Mouse (Mus musculus): Measurements from ENCODE around the gene Arhgef15. TPM values are rescaled to one million over a fixed set of nuclear protein-coding genes. Genes with fewer than 3 reads are reported as not detected.
"Not testable (repeated sequence)": the region's sequence is repeated elsewhere in the genome, so short reads cannot be mapped to it uniquely, and the experiment has no call there.

Arhgef15 gene
- polyA plus RNA-seq (2014; fragmentation: Nextera tagmentation; extraction: Ambion mirVana) = 6.8 and 6.9 TPM in 2 replicates

- DNase-seq (ENCODE audit: low spot score) (no peak), ATAC-seq (ENCODE audit: insufficient read depth, low FRiP score, low TSS enrichment) (no peak)
- H3K4me3 ChIP-seq (ENCODE audit: low read depth, low read length) = 0 out of 2 replicates have a peak within 1 kb of the TSS, but pooled peaks have one; percentile 2
- H3K4me1 ChIP-seq (ENCODE audit: control insufficient read depth, insufficient read depth, low read length) = no peaks in the 10 kb centered on the region
- H3K9me3 ChIP-seq (ENCODE audit: control insufficient read depth, low read length) = no peaks in the 10 kb centered on the region
- H3K27me3 ChIP-seq (ENCODE audit: control insufficient read depth, insufficient read depth, low read length) = peaks cover 17% of the 10 kb centered on the region
- H3K27ac ChIP-seq (ENCODE audit: low read depth, low read length) = no peak within 1 kb of the TSS
- H3K9ac ChIP-seq (ENCODE audit: low read length) = no peak within 1 kb of the TSS; the same call in 1 of the 2 replicates
- H3K36me3 ChIP-seq (ENCODE audit: control insufficient read depth, insufficient read depth, low read length) = no peaks in the 10 kb centered on the region
- WGBS = 37% methylated on average over 8 of the region's 8 CpGs
- H3K4me2 ChIP-seq (ENCODE audit: low read depth) = no peak within 1 kb of the TSS
These were observed at the start of gene Arhgef15 for GRCm38 (mm10) chr11:68957308-68957707. Arhgef15 (minus strand) TSS chr11:68957480.

- not testable (repeated sequence) for H3K27ac ChIP-seq (ENCODE audit: low read depth, low read length); ATAC-seq (ENCODE audit: insufficient read depth, low FRiP score, low TSS enrichment)
These were observed 49.3 kb upstream of the Arhgef15 start for GRCm38 (mm10) chr11:69006575-69006974.

GRCm38 (mm10) chr11:69005193-69005592 lies 47.9 kb upstream of the Arhgef15 start:
- Histone ChIP-seq H3K4me3 (ENCODE audit: low read depth, low read length) (no peak overlapping the region), H3K9me3 (ENCODE audit: control insufficient read depth, low read length) (no peaks in the 10 kb centered on the region), H3K9ac (ENCODE audit: low read length) (no peak overlapping the region), H3K27me3 (ENCODE audit: control insufficient read depth, insufficient read depth, low read length) (no peaks in the 10 kb centered on the region), H3K4me1 (ENCODE audit: control insufficient read depth, insufficient read depth, low read length) (peaks cover 4% of the 10 kb centered on the region; the same call in 1 of the 2 replicates), H3K27ac (ENCODE audit: low read depth, low read length) (no peak overlapping the region), H3K36me3 (ENCODE audit: control insufficient read depth, insufficient read depth, low read length) (peaks cover 12% of the 10 kb centered on the region), H3K4me2 (ENCODE audit: low read depth) (no peak overlapping the region)
- WGBS = 89% methylated on average over 7 of the region's 7 CpGs
- no peak for DNase-seq (ENCODE audit: low spot score)
- ATAC-seq (ENCODE audit: insufficient read depth, low FRiP score, low TSS enrichment) = no peak

More at GRCm38 (mm10) chr11:69006575-69006974, 49.3 kb upstream of the Arhgef15 start:
- not testable (repeated sequence) for H3K4me2 ChIP-seq (ENCODE audit: low read depth); H3K9me3 ChIP-seq (ENCODE audit: control insufficient read depth, low read length); H3K36me3 ChIP-seq (ENCODE audit: control insufficient read depth, insufficient read depth, low read length); H3K27me3 ChIP-seq (ENCODE audit: control insufficient read depth, insufficient read depth, low read length); H3K4me3 ChIP-seq (ENCODE audit: low read depth, low read length); H3K4me1 ChIP-seq (ENCODE audit: control insufficient read depth, insufficient read depth, low read length); H3K9ac ChIP-seq (ENCODE audit: low read length); DNase-seq (ENCODE audit: low spot score)

GRCm38 (mm10) chr11:69003592-69003991 lies 46.3 kb upstream of the Arhgef15 start:
- Histone ChIP-seq H3K9me3 (ENCODE audit: control insufficient read depth, low read length) (no peaks in the 10 kb centered on the region), H3K4me3 (ENCODE audit: low read depth, low read length) (no peak overlapping the region), H3K4me1 (ENCODE audit: control insufficient read depth, insufficient read depth, low read length) (peaks cover 4% of the 10 kb centered on the region; the same call in 1 of the 2 replicates), H3K27me3 (ENCODE audit: control insufficient read depth, insufficient read depth, low read length) (no peaks in the 10 kb centered on the region), H3K36me3 (ENCODE audit: control insufficient read depth, insufficient read depth, low read length) (peaks cover 18% of the 10 kb centered on the region), H3K4me2 (ENCODE audit: low read depth) (no peak overlapping the region), H3K27ac (ENCODE audit: low read depth, low read length) (no peak overlapping the region), H3K9ac (ENCODE audit: low read length) (no peak overlapping the region)
- WGBS = 76% methylated on average over 4 of the region's 4 CpGs
- DNase-seq (ENCODE audit: low spot score) (no peak), ATAC-seq (ENCODE audit: insufficient read depth, low FRiP score, low TSS enrichment) (no peak)

GRCm38 (mm10) chr11:69002782-69003181 lies 45.5 kb upstream of the Arhgef15 start:
- not testable (repeated sequence) for H3K4me2 ChIP-seq (ENCODE audit: low read depth); H3K27me3 ChIP-seq (ENCODE audit: control insufficient read depth, insufficient read depth, low read length); H3K9ac ChIP-seq (ENCODE audit: low read length); H3K9me3 ChIP-seq (ENCODE audit: control insufficient read depth, low read length); DNase-seq (ENCODE audit: low spot score); H3K27ac ChIP-seq (ENCODE audit: low read depth, low read length); ATAC-seq (ENCODE audit: insufficient read depth, low FRiP score, low TSS enrichment); H3K4me3 ChIP-seq (ENCODE audit: low read depth, low read length); H3K4me1 ChIP-seq (ENCODE audit: control insufficient read depth, insufficient read depth, low read length)
- peaks cover 19% of the 10 kb centered on the region for H3K36me3 ChIP-seq (ENCODE audit: control insufficient read depth, insufficient read depth, low read length)
- WGBS = 93% methylated on average over 4 of the region's 4 CpGs

GRCm38 (mm10) chr11:68997080-68997479 lies 39.8 kb upstream of the Arhgef15 start:
- no peaks in the 10 kb centered on the region for H3K9me3 ChIP-seq (ENCODE audit: control insufficient read depth, low read length)
- H3K4me1 ChIP-seq (ENCODE audit: control insufficient read depth, insufficient read depth, low read length) = no peaks in the 10 kb centered on the region
- H3K9ac ChIP-seq (ENCODE audit: low read length) = no peak overlapping the region
- DNase-seq (ENCODE audit: low spot score) = no peak
- H3K27ac ChIP-seq (ENCODE audit: low read depth, low read length) = no peak overlapping the region
- no peak overlapping the region for H3K4me2 ChIP-seq (ENCODE audit: low read depth)
- 96% methylated on average over 4 of the region's 4 CpGs for WGBS
- H3K4me3 ChIP-seq (ENCODE audit: low read depth, low read length) = no peak overlapping the region
- peaks cover 40% of the 10 kb centered on the region for H3K36me3 ChIP-seq (ENCODE audit: control insufficient read depth, insufficient read depth, low read length)
- no peak for ATAC-seq (ENCODE audit: insufficient read depth, low FRiP score, low TSS enrichment)
- no peaks in the 10 kb centered on the region for H3K27me3 ChIP-seq (ENCODE audit: control insufficient read depth, insufficient read depth, low read length)

- DNase-seq (ENCODE audit: low spot score) = no peak
- Histone ChIP-seq H3K4me3 (ENCODE audit: low read depth, low read length) (no peak overlapping the region), H3K9ac (ENCODE audit: low read length) (no peak overlapping the region), H3K4me1 (ENCODE audit: control insufficient read depth, insufficient read depth, low read length) (no peaks in the 10 kb centered on the region), H3K27ac (ENCODE audit: low read depth, low read length) (no peak overlapping the region), H3K4me2 (ENCODE audit: low read depth) (no peak overlapping the region), H3K27me3 (ENCODE audit: control insufficient read depth, insufficient read depth, low read length) (no peaks in the 10 kb centered on the region), H3K9me3 (ENCODE audit: control insufficient read depth, low read length) (no peaks in the 10 kb centered on the region), H3K36me3 (ENCODE audit: control insufficient read depth, insufficient read depth, low read length) (peaks cover 48% of the 10 kb centered on the region)
- WGBS = 96% methylated on average over 3 of the region's 3 CpGs
- no peak for ATAC-seq (ENCODE audit: insufficient read depth, low FRiP score, low TSS enrichment)
These were observed 37.1 kb upstream of the Arhgef15 start for GRCm38 (mm10) chr11:68994377-68994776.

- no peak overlapping the region for H3K4me3 ChIP-seq (ENCODE audit: low read depth, low read length)
- 89% methylated on average over 7 of the region's 7 CpGs for WGBS
- H3K4me1 ChIP-seq (ENCODE audit: control insufficient read depth, insufficient read depth, low read length) = no peaks in the 10 kb centered on the region
- H3K27me3 ChIP-seq (ENCODE audit: control insufficient read depth, insufficient read depth, low read length) = no peaks in the 10 kb centered on the region
- H3K27ac ChIP-seq (ENCODE audit: low read depth, low read length) = no peak overlapping the region
- H3K4me2 ChIP-seq (ENCODE audit: low read depth) = no peak overlapping the region
- ATAC-seq (ENCODE audit: insufficient read depth, low FRiP score, low TSS enrichment) (no peak), DNase-seq (ENCODE audit: low spot score) (no peak)
- no peak overlapping the region for H3K9ac ChIP-seq (ENCODE audit: low read length)
- no peaks in the 10 kb centered on the region for H3K9me3 ChIP-seq (ENCODE audit: control insufficient read depth, low read length)
- peaks cover 48% of the 10 kb centered on the region for H3K36me3 ChIP-seq (ENCODE audit: control insufficient read depth, insufficient read depth, low read length)
These were observed 35.8 kb upstream of the Arhgef15 start for GRCm38 (mm10) chr11:68993122-68993521.

- no peaks in the 10 kb centered on the region for H3K9me3 ChIP-seq (ENCODE audit: control insufficient read depth, low read length)
- 92% methylated on average over 17 of the region's 17 CpGs for WGBS
- ATAC-seq (ENCODE audit: insufficient read depth, low FRiP score, low TSS enrichment) (no peak), DNase-seq (ENCODE audit: low spot score) (no peak)
- no peak overlapping the region for H3K4me2 ChIP-seq (ENCODE audit: low read depth)
- no peak overlapping the region for H3K4me3 ChIP-seq (ENCODE audit: low read depth, low read length)
- no peak overlapping the region for H3K27ac ChIP-seq (ENCODE audit: low read depth, low read length)
- H3K27me3 ChIP-seq (ENCODE audit: control insufficient read depth, insufficient read depth, low read length) = no peaks in the 10 kb centered on the region
- H3K9ac ChIP-seq (ENCODE audit: low read length) = no peak overlapping the region
- peaks cover 36% of the 10 kb centered on the region for H3K36me3 ChIP-seq (ENCODE audit: control insufficient read depth, insufficient read depth, low read length)
- no peaks in the 10 kb centered on the region for H3K4me1 ChIP-seq (ENCODE audit: control insufficient read depth, insufficient read depth, low read length)
These were observed 31.1 kb upstream of the Arhgef15 start for GRCm38 (mm10) chr11:68988341-68988740.

All from neural tube, embryonic 11.5 days (tissue).